Mouse (Mus musculus) ovary, adult 18-20 months (tissue): Measurements from ENCODE around the gene Gm20388.

ENCODE experiments used
- DNase-seq: peaks from one replicate; pipeline ENCODE4 v3.0.0; 2022; ENCODE audit warnings: low spot score, mixed read lengths

The Gm20388 gene

GRCm38 (mm10) chr8:120167821-120168220, 257.2 kb downstream of the Gm20388 start:
- DNase-seq: no peak

- no peak for DNase-seq
Measured at GRCm38 (mm10) chr8:120169119-120169518, 258.5 kb downstream of the Gm20388 start.

- no peak for DNase-seq
Measured at GRCm38 (mm10) chr8:120173195-120173594, 262.6 kb downstream of the Gm20388 start.

GRCm38 (mm10) chr8:120174606-120175005, 264.0 kb downstream of the Gm20388 start:
- DNase-seq: no peak

GRCm38 (mm10) chr8:120176605-120177004, 266.0 kb downstream of the Gm20388 start:
- no peak for DNase-seq

- DNase-seq: peak; percentile 87
Measured at GRCm38 (mm10) chr8:120177318-120178123, 266.9 kb downstream of the Gm20388 start, which contains the start of gene Fam92b. Gene Fam92b (minus strand): TSS chr8:120177466.

GRCm38 (mm10) chr8:120178124-120178514, 267.5 kb downstream of the Gm20388 start:
- no peak for DNase-seq

GRCm38 (mm10) chr8:120179027-120179431, 268.4 kb downstream of the Gm20388 start:
- DNase-seq: peak; percentile 75

GRCm38 (mm10) chr8:120180445-120180970, 269.9 kb downstream of the Gm20388 start:
- DNase-seq: no peak

GRCm38 (mm10) chr8:120181274-120181673, 270.6 kb downstream of the Gm20388 start:
- no peak for DNase-seq

- DNase-seq: no peak
Measured at GRCm38 (mm10) chr8:120181861-120182414, 271.3 kb downstream of the Gm20388 start.

- DNase-seq: no peak
Measured at GRCm38 (mm10) chr8:120184366-120184765, 273.7 kb downstream of the Gm20388 start.

GRCm38 (mm10) chr8:120184850-120185792, 274.5 kb downstream of the Gm20388 start:
- DNase-seq: no peak

GRCm38 (mm10) chr8:120186454-120186853, 275.8 kb downstream of the Gm20388 start:
- no peak for DNase-seq

GRCm38 (mm10) chr8:120188510-120188909, 277.9 kb downstream of the Gm20388 start:
- no peak for DNase-seq

- no peak for DNase-seq
Measured at GRCm38 (mm10) chr8:120189440-120189839, 278.8 kb downstream of the Gm20388 start.

- DNase-seq: no peak
Measured at GRCm38 (mm10) chr8:120190107-120190809, 279.6 kb downstream of the Gm20388 start.

- peak; percentile 92 for DNase-seq
Measured at GRCm38 (mm10) chr8:120190810-120191413, 280.3 kb downstream of the Gm20388 start.

- no peak for DNase-seq
Measured at GRCm38 (mm10) chr8:120191633-120192032, 281.0 kb downstream of the Gm20388 start.

GRCm38 (mm10) chr8:120192118-120192517, 281.5 kb downstream of the Gm20388 start:
- DNase-seq: no peak

GRCm38 (mm10) chr8:120201351-120201750, 290.7 kb downstream of the Gm20388 start:
- no peak for DNase-seq
